Mouse (Mus musculus) neural tube, embryonic 15.5 days (tissue): ENCODE measurements around the gene Mms19. TPM values are rescaled to one million over a fixed set of nuclear protein-coding genes. Genes with fewer than 3 reads are reported as not detected.

Experiments
- ATAC-seq: fragments of 200-750 bp; cut with Nextera tagmentation; 2 replicates; pipeline ENCODE4 v1.8.0; 2017; ENCODE audit warnings: mild to moderate bottlenecking, moderate TSS enrichment, moderate library complexity; ENCODE audit not compliant: low FRiP score
- H3K27ac ChIP-seq: fragments of 300-500 bp; sonication (generic); replicated peaks from 2 replicates; pipeline ENCODE4 v1.5.1; 2015; ENCODE audit warnings: mild to moderate bottlenecking, inconsistent platforms
- H3K27me3 ChIP-seq: fragments of 300-500 bp; sonication (generic); replicated peaks from 2 replicates; pipeline ENCODE4 v1.6.1; 2015; ENCODE audit warnings: inconsistent platforms
- H3K36me3 ChIP-seq: fragments of 300-500 bp; sonication (generic); 2 replicates; pipeline ENCODE4 v1.6.1; 2015; ENCODE audit warnings: inconsistent platforms
- H3K4me1 ChIP-seq: fragments of 300-500 bp; sonication (generic); 2 replicates; pipeline ENCODE4 v1.6.1; 2015; ENCODE audit warnings: inconsistent platforms
- H3K4me2 ChIP-seq: fragments of 300-500 bp; sonication (generic); 2 replicates; pipeline ENCODE4 v1.6.1; 2015; ENCODE audit warnings: inconsistent platforms, mild to moderate bottlenecking, moderate library complexity
- H3K4me3 ChIP-seq: fragments of 300-500 bp; sonication (generic); replicated peaks from 2 replicates; pipeline ENCODE4 v1.5.1; 2015; ENCODE audit warnings: mild to moderate bottlenecking, inconsistent platforms
- H3K9ac ChIP-seq: fragments of 300-500 bp; sonication (generic); replicated peaks from 2 replicates; pipeline ENCODE4 v1.6.1; 2015; ENCODE audit warnings: mild to moderate bottlenecking, inconsistent platforms
- H3K9me3 ChIP-seq: fragments of 300-500 bp; sonication (generic); replicated peaks from 2 replicates; pipeline ENCODE4 v1.6.1; 2016; ENCODE audit warnings: inconsistent platforms
- WGBS: fragments of 180-500 bp; shearing (Covaris S2); methylation state at CpG from one replicate; pipeline ENCODE4 v1.1.7; 2015; ENCODE audit warnings: mixed read lengths; 5-methylcytosine and 5-hydroxymethylcytosine counted together
- polyA plus RNA-seq: library from polyadenylated mRNA; unstranded; fragments of >200 nt; fragmentation: Nextera tagmentation; extraction: Ambion mirVana; gene quantifications from 2 replicates; pipeline ENCODE4 v1.2.1, GENCODE M21; 2015

Gene Mms19
- polyA plus RNA-seq, 1 experiment from 2014 or later: 31.0 TPM

- H3K4me1 ChIP-seq: no peaks in the 10 kb centered on the region
- H3K9ac ChIP-seq: no peak overlapping the region
- H3K4me3 ChIP-seq: no peak overlapping the region
- no peaks in the 10 kb centered on the region for H3K27me3 ChIP-seq
- WGBS: 70% methylated on average over 6 of the region's 6 CpGs
- H3K27ac ChIP-seq: no peak overlapping the region
- H3K9me3 ChIP-seq: no peaks in the 10 kb centered on the region
- H3K36me3 ChIP-seq: no peaks in the 10 kb centered on the region
- H3K4me2 ChIP-seq: no peak overlapping the region
- no peak for ATAC-seq
Measured at GRCm38 (mm10) chr19:41906311-41907078, 74.5 kb downstream of the Mms19 start.

- no peak overlapping the region for H3K27ac ChIP-seq
- no peaks in the 10 kb centered on the region for H3K27me3 ChIP-seq
- no peak for ATAC-seq
- H3K4me2 ChIP-seq: no peak overlapping the region
- H3K4me1 ChIP-seq: no peaks in the 10 kb centered on the region
- no peak overlapping the region for H3K9ac ChIP-seq
- H3K9me3 ChIP-seq: no peaks in the 10 kb centered on the region
- no peaks in the 10 kb centered on the region for H3K36me3 ChIP-seq
- H3K4me3 ChIP-seq: no peak overlapping the region
- 90% methylated on average over 2 of the region's 2 CpGs for WGBS
Measured at GRCm38 (mm10) chr19:41905246-41905645, 75.7 kb downstream of the Mms19 start.

- no peak overlapping the region for H3K27ac ChIP-seq
- H3K9me3 ChIP-seq: no peaks in the 10 kb centered on the region
- H3K36me3 ChIP-seq: no peaks in the 10 kb centered on the region
- no peaks in the 10 kb centered on the region for H3K27me3 ChIP-seq
- no peak overlapping the region for H3K4me3 ChIP-seq
- ATAC-seq: no peak
- WGBS: 90% methylated on average over 10 of the region's 10 CpGs
- H3K4me2 ChIP-seq: no peak overlapping the region
- no peak overlapping the region for H3K9ac ChIP-seq
- H3K4me1 ChIP-seq: no peaks in the 10 kb centered on the region
Measured at GRCm38 (mm10) chr19:41902848-41903593, 77.9 kb downstream of the Mms19 start.

GRCm38 (mm10) chr19:41901696-41902095, 79.3 kb downstream of the Mms19 start:
- no peaks in the 10 kb centered on the region for H3K36me3 ChIP-seq
- no peak overlapping the region for H3K9ac ChIP-seq
- no peak overlapping the region for H3K4me2 ChIP-seq
- H3K27ac ChIP-seq: no peak overlapping the region
- H3K9me3 ChIP-seq: no peaks in the 10 kb centered on the region
- no peak for ATAC-seq
- 56% methylated on average over 2 of the region's 2 CpGs for WGBS
- H3K4me1 ChIP-seq: peaks cover 3% of the 10 kb centered on the region; the same call in 1 of the 2 replicates
- H3K27me3 ChIP-seq: no peaks in the 10 kb centered on the region
- no peak overlapping the region for H3K4me3 ChIP-seq

- WGBS: 85% methylated on average over 8 of the region's 8 CpGs
Measured at GRCm38 (mm10) chr19:41900495-41901090, 80.4 kb downstream of the Mms19 start.

GRCm38 (mm10) chr19:41898860-41899259, 82.1 kb downstream of the Mms19 start:
- Histone ChIP-seq H3K4me2 (no peak overlapping the region), H3K9ac (no peak overlapping the region), H3K4me1 (peaks cover 20% of the 10 kb centered on the region), H3K36me3 (no peaks in the 10 kb centered on the region), H3K9me3 (no peaks in the 10 kb centered on the region), H3K4me3 (no peak overlapping the region), H3K27ac (no peak overlapping the region), H3K27me3 (no peaks in the 10 kb centered on the region)
- WGBS: 53% methylated on average over 4 of the region's 4 CpGs
- no peak for ATAC-seq

More at GRCm38 (mm10) chr19:41900495-41901090, 80.4 kb downstream of the Mms19 start:
- peaks cover 8% of the 10 kb centered on the region for H3K4me1 ChIP-seq
- no peak overlapping the region for H3K4me3 ChIP-seq
- no peak for ATAC-seq
- H3K4me2 ChIP-seq: no peak overlapping the region
- H3K9me3 ChIP-seq: no peaks in the 10 kb centered on the region
- no peak overlapping the region for H3K9ac ChIP-seq
- no peak overlapping the region for H3K27ac ChIP-seq
- H3K27me3 ChIP-seq: no peaks in the 10 kb centered on the region
- H3K36me3 ChIP-seq: no peaks in the 10 kb centered on the region

- Histone ChIP-seq H3K27ac (peak overlapping the region; percentile 55; the same call in 1 of the 2 replicates), H3K4me3 (peak overlapping the region; percentile 90), H3K9me3 (no peaks in the 10 kb centered on the region), H3K4me1 (peaks cover 24% of the 10 kb centered on the region), H3K9ac (peak overlapping the region; percentile 54), H3K27me3 (no peaks in the 10 kb centered on the region), H3K4me2 (peak overlapping the region; percentile 90), H3K36me3 (peaks cover 8% of the 10 kb centered on the region)
- peak; percentile 11; the same call in 1 of the 2 replicates for ATAC-seq
- WGBS: 19% methylated on average over 18 of the region's 18 CpGs
Measured at GRCm38 (mm10) chr19:41896319-41896711, 84.6 kb downstream of the Mms19 start.

- Histone ChIP-seq H3K9me3 (no peaks in the 10 kb centered on the region), H3K9ac (peak within 1 kb of the TSS; percentile 55), H3K4me3 (peak within 1 kb of the TSS; percentile 90), H3K27ac (peak within 1 kb of the TSS; percentile 55; the same call in 1 of the 2 replicates), H3K4me1 (peaks cover 24% of the 10 kb centered on the region), H3K36me3 (peaks cover 13% of the 10 kb centered on the region), H3K4me2 (peak within 1 kb of the TSS; percentile 90), H3K27me3 (no peaks in the 10 kb centered on the region)
- peak; percentile 98 for ATAC-seq
- under 1% methylated on average over 46 of the region's 46 CpGs for WGBS
Measured at GRCm38 (mm10) chr19:41895460-41896318, 85.3 kb downstream of the Mms19 start, which contains the start of gene Rrp12. TSS of gene Rrp12 (minus strand) at chr19:41896173.

- H3K9ac ChIP-seq: peak overlapping the region; percentile 55
- WGBS: 53% methylated on average over 7 of the region's 7 CpGs
- no peak for ATAC-seq
- H3K27me3 ChIP-seq: no peaks in the 10 kb centered on the region
- peak overlapping the region; percentile 90 for H3K4me3 ChIP-seq
- H3K9me3 ChIP-seq: no peaks in the 10 kb centered on the region
- no peak overlapping the region for H3K27ac ChIP-seq
- H3K36me3 ChIP-seq: peaks cover 21% of the 10 kb centered on the region
- H3K4me2 ChIP-seq: peak overlapping the region; percentile 90
- peaks cover 24% of the 10 kb centered on the region for H3K4me1 ChIP-seq
Measured at GRCm38 (mm10) chr19:41894959-41895358, 86.0 kb downstream of the Mms19 start.
